In the genomic region with DNA sequence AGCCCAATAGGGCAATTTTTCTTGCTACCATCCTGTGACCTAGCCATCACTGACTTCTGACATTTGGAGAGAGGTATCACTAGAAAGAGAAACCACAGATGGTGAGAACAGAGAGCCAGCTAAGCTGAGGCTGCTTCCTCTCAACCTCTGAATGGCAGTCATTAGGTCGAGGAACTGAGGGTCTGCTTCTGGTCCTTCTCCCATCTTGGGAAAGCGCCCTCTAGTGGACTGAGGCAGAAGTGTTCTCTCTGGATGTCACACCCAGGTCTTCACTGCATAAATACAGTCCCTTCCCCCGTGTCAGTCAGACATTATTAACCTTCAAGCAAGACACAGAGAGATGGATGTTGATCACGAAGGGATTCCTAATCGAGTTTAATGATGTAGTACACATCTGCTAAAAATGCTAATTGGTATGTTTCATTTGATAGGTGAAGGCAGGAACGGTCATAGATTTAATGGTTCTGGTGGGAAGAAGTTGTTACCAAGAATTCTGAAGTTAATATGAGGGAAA, we compare ENCODE assay signal across 8 mouse cellular contexts.
DNase-seq lines count a peak whose midpoint lies in the region; ATAC-seq and TF ChIP-seq lines count a peak whose summit lies in the region.

No protein-coding gene starts in this region.

- H3K9me3 ChIP-seq in kidney, embryonic 14.5 days (ENCODE audit: control insufficient read depth, low read length): no peaks in the 10 kb centered on the region
- H3K9me3 ChIP-seq in CH12.LX (replicated peaks; ENCODE audit: low read length): no peaks in the 10 kb centered on the region
- no peaks in the 10 kb centered on the region for H3K9me3 ChIP-seq in hindbrain, postnatal 0 days (ENCODE audit: low read length)

- dilution Hi-C loops in CH12.LX (cut with MboI; ENCODE audit: extremely low pct_ligation_motif_present, extremely low pct_unique_long_range_greater_than_20kb, low sequenced_read_pairs): no loop called here

- no peaks in the 10 kb centered on the region for H3K79me2 ChIP-seq in CH12.LX (replicated peaks; ENCODE audit: control insufficient read depth, extremely low read depth, insufficient read depth, poor library complexity, severe bottlenecking)

- no peaks in the 10 kb centered on the region for H3K27me3 ChIP-seq in kidney, embryonic 14.5 days (ENCODE audit: control insufficient read depth, insufficient read depth, low read length)
- H3K27me3 ChIP-seq in CH12.LX (replicated peaks): no peaks in the 10 kb centered on the region
- no peaks in the 10 kb centered on the region for H3K27me3 ChIP-seq in hindbrain, postnatal 0 days (ENCODE audit: insufficient read depth, low read length)

- TF ChIP-seq POLR2A in CH12.LX (IDR thresholded peaks at IDR 0.05; ENCODE audit: low read depth, low read length): no peak

- H3K36me3 ChIP-seq in kidney, embryonic 14.5 days (ENCODE audit: control insufficient read depth, insufficient read depth, low read length): no peaks in the 10 kb centered on the region
- no peaks in the 10 kb centered on the region for H3K36me3 ChIP-seq in CH12.LX (replicated peaks in 1 of 2; ENCODE audit: control insufficient read depth in 1 of 2, insufficient read depth in 1 of 2, low read length in 1 of 2)
- H3K36me3 ChIP-seq in hindbrain, postnatal 0 days (ENCODE audit: insufficient read depth, low read length): no peaks in the 10 kb centered on the region

- H3K4me2 ChIP-seq in kidney, embryonic 14.5 days (replicated peaks; ENCODE audit: low read depth, low read length): no peak overlapping the region
- H3K4me2 ChIP-seq in CH12.LX (ENCODE audit: insufficient read depth, low read depth, poor library complexity, severe bottlenecking): no peak overlapping the region
- no peak overlapping the region for H3K4me2 ChIP-seq in hindbrain, postnatal 0 days (ENCODE audit: low read depth, low read length)

- no peak for TF ChIP-seq EP300 in CH12.LX (IDR thresholded peaks at IDR 0.05; ENCODE audit: low read length)

- H3K4me1 ChIP-seq in kidney, embryonic 14.5 days (ENCODE audit: control insufficient read depth, insufficient read depth, low read length): peaks cover 2% of the 10 kb centered on the region; the same call in 1 of the 2 replicates
- 0 out of 4 replicates have a peak, but pooled peaks cover 0 to 4% of the 10 kb centered on the region in 2 experiments for H3K4me1 ChIP-seq in CH12.LX (ENCODE audit: control insufficient read depth in 1 of 2, insufficient read depth in 2 of 2)
- H3K4me1 ChIP-seq in hindbrain, postnatal 0 days (ENCODE audit: insufficient read depth, low read length): no peaks in the 10 kb centered on the region

- H3K4me3 ChIP-seq in kidney, embryonic 14.5 days (ENCODE audit: low read length): no peak overlapping the region
- no peak overlapping the region for H3K4me3 ChIP-seq in CH12.LX (replicated peaks in 1 of 3; ENCODE audit: low read depth in 2 of 3, low read length in 2 of 3, poor library complexity in 1 of 3)
- no peak overlapping the region for H3K4me3 ChIP-seq in hindbrain, postnatal 0 days (ENCODE audit: low read length)

- no peak overlapping the region for H3K9ac ChIP-seq in kidney, embryonic 14.5 days (ENCODE audit: low read depth, low read length)
- no peak overlapping the region for H3K9ac ChIP-seq in CH12.LX (ENCODE audit: insufficient read depth, low read depth)
- H3K9ac ChIP-seq in hindbrain, postnatal 0 days (replicated peaks; ENCODE audit: low read length): no peak overlapping the region

- peak; percentile 9 for TF ChIP-seq RAD21 in CH12.LX (IDR thresholded peaks at IDR 0.05; ENCODE audit: low read depth, low read length)

- 31% methylated on average over 6 of the region's 6 CpGs for WGBS in kidney, embryonic 14.5 days
- WGBS in hindbrain, postnatal 0 days: 31% methylated on average over 6 of the region's 6 CpGs

- no peak for ATAC-seq in kidney, embryonic 14.5 days (ENCODE audit: low FRiP score, low TSS enrichment)
- no peak for ATAC-seq in hindbrain, postnatal 0 days

- in situ Hi-C loops in CH12.LX (cut with MboI; ENCODE audit: low pct_ligation_motif_present, low pct_unique_long_range_greater_than_20kb, low sequenced_read_pairs): no loop called here

- no peak overlapping the region for H3K27ac ChIP-seq in kidney, embryonic 14.5 days (ENCODE audit: low read depth, low read length)
- H3K27ac ChIP-seq in CH12.LX (ENCODE audit: insufficient read depth, low read depth): no peak overlapping the region
- no peak overlapping the region for H3K27ac ChIP-seq in hindbrain, postnatal 0 days

- TF ChIP-seq CTCF in CH12.LX (conservative IDR thresholded peaks at IDR 0.05 in 1 of 2, IDR thresholded peaks at IDR 0.05 in 1 of 2; ENCODE audit: low read depth in 2 of 2, low read length in 2 of 2): peak; percentile 71 to 97
- TF ChIP-seq CTCF in hindbrain, postnatal 0 days (IDR thresholded peaks at IDR 0.05; ENCODE audit: low read depth): peak; percentile 78

- peak; percentile 42 for DNase-seq in kidney, adult 18-20 months
- DNase-seq in CH12.LX (ENCODE audit: extremely low read depth) (peak; percentile 77), ZHBTc4 (ENCODE audit: low read depth, low spot score) (peak; percentile 81)
- DNase-seq in hindbrain, postnatal 0 days (ENCODE audit: low spot score): peak; percentile 48
- peak; percentile 71 for DNase-seq in retina, postnatal 1 day
- no peak for DNase-seq in yolk sac, embryonic 10.5 days (ENCODE audit: low spot score)
- DNase-seq in left cerebral cortex, adult 9 months (ENCODE audit: low spot score in 2 of 2): no peak

TF ChIP-seq in CH12.LX, 34 proteins besides CTCF, POLR2A, EP300 and RAD21:
- TF ChIP-seq MAX (IDR thresholded peaks at IDR 0.05; ENCODE audit: low read length) (no peak), NELFE (IDR thresholded peaks at IDR 0.05; ENCODE audit: low read depth, low read length) (no peak), SMC3 (IDR thresholded peaks at IDR 0.05; ENCODE audit: low read depth, low read length) (peak; percentile 43; the same call in 1 of the 2 replicates)

Comparison
In these comparisons a context has a peak if more than half of its experiments do, and no peak if none do; other contexts are left out.
1. DNase-seq: peak in kidney, adult 18-20 months (single experiment), CH12.LX (single experiment), ZHBTc4 (single experiment), hindbrain, postnatal 0 days (single experiment) and retina, postnatal 1 day (single experiment); none in yolk sac, embryonic 10.5 days (single experiment) and left cerebral cortex, adult 9 months (0 of 2).